Mouse (Mus musculus): ENCODE measurements around the gene Sec14l1. TPM values are rescaled to one million over a fixed set of nuclear protein-coding genes. Genes with fewer than 3 reads are reported as not detected.
"Not testable (repeated sequence)": the region's sequence is repeated elsewhere in the genome, so short reads cannot be mapped to it uniquely, and the experiment has no call there.

Gene Sec14l1
- total and polyA plus RNA-seq, 3 experiments = 42.0 to 55.9 TPM; not detected in 1

GRCm38 (mm10) chr11:117083052-117083881, 31.7 kb upstream of the Sec14l1 start:
- H3K79me2 ChIP-seq (ENCODE audit: control insufficient read depth, insufficient read depth, low read length, poor library complexity) = peaks cover 9% of the 10 kb centered on the region; the same call in 1 of the 2 replicates
- DNase-seq (ENCODE audit: low read depth, low spot score) = no peak
- H3K4me1 ChIP-seq (ENCODE audit: control insufficient read depth in 1 of 2, insufficient read depth in 2 of 2, low read length in 2 of 2) = peaks cover 7 to 40% of the 10 kb centered on the region in 2 experiments
- H3K4me3 ChIP-seq (ENCODE audit: control insufficient read depth in 1 of 2, insufficient read depth in 1 of 2, low read depth in 2 of 2, low read length in 2 of 2) = no peak overlapping the region
- no peak overlapping the region for H3K27ac ChIP-seq (ENCODE audit: control insufficient read depth, low read depth, low read length)
- no peak overlapping the region for H3K9ac ChIP-seq (ENCODE audit: control insufficient read depth, low read depth, low read length, poor library complexity, severe bottlenecking)
- no peaks in the 10 kb centered on the region for H3K27me3 ChIP-seq (ENCODE audit: control insufficient read depth in 1 of 2, insufficient read depth in 2 of 2, low read length in 2 of 2)
- H3K36me3 ChIP-seq (ENCODE audit: control insufficient read depth in 1 of 2, insufficient read depth in 2 of 2, low read length in 2 of 2) = peaks cover 4 to 30% of the 10 kb centered on the region in 2 experiments
- H3K9me3 ChIP-seq (replicated peaks; ENCODE audit: insufficient read depth, low read length) = no peaks in the 10 kb centered on the region
- no peak for TF ChIP-seq RCOR1 (IDR thresholded peaks at IDR 0.05; ENCODE audit: low read depth, low read length)

GRCm38 (mm10) chr11:117083882-117084260, 31.1 kb upstream of the Sec14l1 start:
- H3K27me3 ChIP-seq (ENCODE audit: control insufficient read depth in 1 of 2, insufficient read depth in 2 of 2, low read length in 2 of 2); H3K9ac ChIP-seq (ENCODE audit: control insufficient read depth, low read depth, low read length, poor library complexity, severe bottlenecking); H3K9me3 ChIP-seq (replicated peaks; ENCODE audit: insufficient read depth, low read length); H3K79me2 ChIP-seq (ENCODE audit: control insufficient read depth, insufficient read depth, low read length, poor library complexity); H3K4me3 ChIP-seq (ENCODE audit: control insufficient read depth in 1 of 2, insufficient read depth in 1 of 2, low read depth in 2 of 2, low read length in 2 of 2); DNase-seq (ENCODE audit: low read depth, low spot score); H3K27ac ChIP-seq (ENCODE audit: control insufficient read depth, low read depth, low read length): not testable (repeated sequence)
- Histone ChIP-seq H3K36me3 (ENCODE audit: control insufficient read depth in 1 of 2, insufficient read depth in 2 of 2, low read length in 2 of 2) (peaks cover under 1 to 28% of the 10 kb centered on the region in 2 experiments; a peak in 3 of 4 replicates), H3K4me1 (ENCODE audit: control insufficient read depth in 1 of 2, insufficient read depth in 2 of 2, low read length in 2 of 2) (peaks cover 11 to 40% of the 10 kb centered on the region in 2 experiments)

- H3K4me1 ChIP-seq (ENCODE audit: control insufficient read depth in 1 of 2, insufficient read depth in 2 of 2, low read length in 2 of 2) = peaks cover 25 to 32% of the 10 kb centered on the region in 2 experiments
- H3K79me2 ChIP-seq (ENCODE audit: control insufficient read depth, insufficient read depth, low read length, poor library complexity) = no peaks in the 10 kb centered on the region
- TF ChIP-seq USF1 (IDR thresholded peaks at IDR 0.05; ENCODE audit: low read depth, low read length) (no peak), E2F4 (IDR thresholded peaks at IDR 0.05; ENCODE audit: borderline replicate concordance, low read depth, low read length) (no peak), ELF1 (IDR thresholded peaks at IDR 0.05; ENCODE audit: low read depth, low read length) (no peak), ZMIZ1 (IDR thresholded peaks at IDR 0.05; ENCODE audit: low read depth, low read length) (no peak), TAL1 (IDR thresholded peaks at IDR 0.05; ENCODE audit: low read length) (no peak), POLR2AphosphoS2 (IDR thresholded peaks at IDR 0.05; ENCODE audit: low read length) (no peak), MYB (IDR thresholded peaks at IDR 0.05; ENCODE audit: low read depth, low read length) (no peak), CHD1 (IDR thresholded peaks at IDR 0.05; ENCODE audit: low read depth, low read length) (no peak), SMC3 (IDR thresholded peaks at IDR 0.05; ENCODE audit: low read depth, low read length) (no peak), TBP (IDR thresholded peaks at IDR 0.05; ENCODE audit: low read depth, low read length) (no peak), ZKSCAN1 (IDR thresholded peaks at IDR 0.05; ENCODE audit: low read depth, low read length) (no peak), MAX (IDR thresholded peaks at IDR 0.05; ENCODE audit: low read length) (no peak), ETS1 (IDR thresholded peaks at IDR 0.05; ENCODE audit: low read depth, low read length) (no peak), HCFC1 (IDR thresholded peaks at IDR 0.05; ENCODE audit: low read depth, low read length) (no peak), JUND (IDR thresholded peaks at IDR 0.05; ENCODE audit: low read depth, low read length) (no peak), TCF12 (IDR thresholded peaks at IDR 0.05; ENCODE audit: low read depth, low read length) (no peak), KAT2A (conservative IDR thresholded peaks at IDR 0.05; ENCODE audit: low read depth, low read length) (no peak)
Observed at GRCm38 (mm10) chr11:117086215-117086614, 28.8 kb upstream of the Sec14l1 start.

More at GRCm38 (mm10) chr11:117086215-117086614, 28.8 kb upstream of the Sec14l1 start:
- Histone ChIP-seq H3K27ac (ENCODE audit: control insufficient read depth, low read depth, low read length) (no peak overlapping the region), H3K4me3 (ENCODE audit: control insufficient read depth in 1 of 2, insufficient read depth in 1 of 2, low read depth in 2 of 2, low read length in 2 of 2) (no peak overlapping the region), H3K27me3 (ENCODE audit: control insufficient read depth in 1 of 2, insufficient read depth in 2 of 2, low read length in 2 of 2) (no peaks in the 10 kb centered on the region), H3K9ac (ENCODE audit: control insufficient read depth, low read depth, low read length, poor library complexity, severe bottlenecking) (no peak overlapping the region), H3K9me3 (replicated peaks; ENCODE audit: insufficient read depth, low read length) (no peaks in the 10 kb centered on the region), H3K36me3 (ENCODE audit: control insufficient read depth in 1 of 2, insufficient read depth in 2 of 2, low read length in 2 of 2) (peaks cover 0 to 35% of the 10 kb centered on the region in 2 experiments; a peak in 2 of 4 replicates)
- no peak for DNase-seq (ENCODE audit: low read depth, low spot score)

Measured in MEL (cell line).